In the genomic region with DNA sequence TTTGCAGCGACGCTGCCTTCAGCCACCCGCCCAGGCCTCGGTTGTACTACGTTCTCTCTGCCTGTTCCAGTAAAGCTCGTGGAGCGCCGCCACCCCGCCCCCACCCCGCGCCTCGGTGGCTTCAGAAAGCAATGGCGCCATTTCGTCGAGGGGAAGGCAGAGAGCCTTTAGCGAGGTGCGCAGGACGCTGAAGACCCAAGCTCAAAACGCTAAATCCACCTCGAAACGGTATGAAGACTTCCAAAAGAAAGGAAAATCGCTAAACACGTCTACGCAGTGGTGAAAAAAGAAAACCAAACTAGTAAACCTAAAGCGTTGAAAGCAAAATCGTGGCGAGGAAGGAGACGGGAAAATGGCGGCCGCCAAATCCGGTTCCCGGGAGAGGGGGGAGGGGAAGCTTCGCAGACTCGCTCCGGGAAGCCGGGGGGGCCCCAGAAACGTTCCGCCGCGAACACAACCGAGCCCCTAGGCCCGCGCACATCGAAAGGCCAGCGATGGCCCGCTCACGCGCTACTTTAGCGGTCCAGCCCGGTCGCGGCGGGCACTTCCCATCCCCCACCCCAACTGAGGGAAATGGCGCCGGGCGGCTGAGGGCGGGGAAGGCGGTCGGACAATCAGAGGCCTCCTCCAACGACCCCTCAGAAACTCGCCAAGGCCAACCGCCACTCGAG, we compare ENCODE assay signal across 8 mouse cellular contexts. TPM values are rescaled to one million over a fixed set of nuclear protein-coding genes. Genes with fewer than 3 reads are reported as not detected.
A peak's percentile ranks its signal among the peaks of the same experiment; 100 is the strongest.
DNase-seq lines count a peak whose midpoint lies in the region; ATAC-seq and TF ChIP-seq lines count a peak whose summit lies in the region.

No protein-coding gene starts in this region.

- peak overlapping the region; percentile 99 for H3K27ac ChIP-seq in MEL (ENCODE audit: control insufficient read depth, low read depth, low read length)
- H3K27ac ChIP-seq in hindbrain, embryonic 10.5 days = peak overlapping the region; percentile 100
- H3K27ac ChIP-seq in lung, embryonic 16.5 days (ENCODE audit: low read length) = peak overlapping the region; percentile 98

- TF ChIP-seq POLR2A in MEL (IDR thresholded peaks at IDR 0.05; ENCODE audit: control insufficient read depth in 1 of 2, insufficient read depth in 1 of 2, low read depth in 1 of 2, low read length in 2 of 2, poor library complexity in 1 of 2) = no peak; a peak in 1 of 4 replicates

- H3K79me2 ChIP-seq in MEL (ENCODE audit: control insufficient read depth, insufficient read depth, low read length, poor library complexity) = peaks cover 68% of the 10 kb centered on the region

- no peak for TF ChIP-seq RAD21 in MEL (IDR thresholded peaks at IDR 0.05; ENCODE audit: low read depth, low read length)

- under 1% methylated on average over 63 of the region's 63 CpGs for WGBS in hindbrain, embryonic 10.5 days
- under 1% methylated on average over 63 of the region's 63 CpGs for WGBS in lung, embryonic 16.5 days

- peaks cover 29 to 52% of the 10 kb centered on the region in 2 experiments for H3K36me3 ChIP-seq in MEL (ENCODE audit: control insufficient read depth in 1 of 2, insufficient read depth in 2 of 2, low read length in 2 of 2)
- peaks cover 57% of the 10 kb centered on the region for H3K36me3 ChIP-seq in hindbrain, embryonic 10.5 days
- peaks cover 32% of the 10 kb centered on the region for H3K36me3 ChIP-seq in lung, embryonic 16.5 days (ENCODE audit: control insufficient read depth, insufficient read depth, low read length)

- no peak for TF ChIP-seq EP300 in MEL (IDR thresholded peaks at IDR 0.05; ENCODE audit: low read depth in 1 of 2, low read length in 2 of 2)

- H3K27me3 ChIP-seq in MEL (ENCODE audit: control insufficient read depth in 1 of 2, insufficient read depth in 2 of 2, low read length in 2 of 2) = no peaks in the 10 kb centered on the region
- no peaks in the 10 kb centered on the region for H3K27me3 ChIP-seq in hindbrain, embryonic 10.5 days (ENCODE audit: insufficient read depth, poor library complexity, severe bottlenecking)
- no peaks in the 10 kb centered on the region for H3K27me3 ChIP-seq in lung, embryonic 16.5 days (ENCODE audit: control insufficient read depth, insufficient read depth, low read depth, low read length)

- H3K4me2 ChIP-seq in lung, embryonic 16.5 days (ENCODE audit: low read depth, low read length) = no peak overlapping the region

- H3K9ac ChIP-seq in MEL (ENCODE audit: control insufficient read depth, low read depth, low read length, poor library complexity, severe bottlenecking) = peak overlapping the region; percentile 94
- peak overlapping the region; percentile 100 for H3K9ac ChIP-seq in lung, embryonic 16.5 days (ENCODE audit: low read length)

- no peak for TF ChIP-seq CTCF in MEL (IDR thresholded peaks at IDR 0.05 in 2 of 3, conservative IDR thresholded peaks at IDR 0.05 in 1 of 3; ENCODE audit: control insufficient read depth in 1 of 3, insufficient read depth in 1 of 3, low read depth in 2 of 3, low read length in 3 of 3, poor library complexity in 1 of 3, severe bottlenecking in 1 of 3)

- H3K4me1 ChIP-seq in MEL (ENCODE audit: control insufficient read depth in 1 of 2, insufficient read depth in 2 of 2, low read length in 2 of 2) = peaks cover 0 to 19% of the 10 kb centered on the region in 2 experiments; a peak in 1 of 4 replicates
- H3K4me1 ChIP-seq in hindbrain, embryonic 10.5 days (replicated peaks) = peaks cover 41% of the 10 kb centered on the region
- peaks cover 24% of the 10 kb centered on the region for H3K4me1 ChIP-seq in lung, embryonic 16.5 days (replicated peaks; ENCODE audit: control insufficient read depth, insufficient read depth, low read length)

- peak; percentile 85 for DNase-seq in MEL (ENCODE audit: low read depth, low spot score)
- peak; percentile 81 for DNase-seq in cerebellum, adult 9-10 months
- peak; percentile 83 for DNase-seq in hindbrain, embryonic 10.5 days (ENCODE audit: low spot score)
- DNase-seq in layer of hippocampus, adult 9-11 months = peak; percentile 45
- DNase-seq in ovary, postnatal 10 days (ENCODE audit: low spot score) = peak; percentile 58
- peak; percentile 88 for DNase-seq in thymus, postnatal 0 days (ENCODE audit: low spot score)

- ATAC-seq in frontal cortex, adult (ENCODE audit: low TSS enrichment) = peak; percentile 53
- peak; percentile 29 for ATAC-seq in lung, embryonic 16.5 days (ENCODE audit: low read depth)

- peak overlapping the region; percentile 1 to 91 for H3K4me3 ChIP-seq in MEL (ENCODE audit: control insufficient read depth in 1 of 2, insufficient read depth in 1 of 2, low read depth in 2 of 2, low read length in 2 of 2)
- H3K4me3 ChIP-seq in hindbrain, embryonic 10.5 days = peak overlapping the region; percentile 95
- H3K4me3 ChIP-seq in lung, embryonic 16.5 days (ENCODE audit: low read length) = peak overlapping the region; percentile 98

- H3K9me3 ChIP-seq in MEL (replicated peaks; ENCODE audit: insufficient read depth, low read length) = no peaks in the 10 kb centered on the region
- no peaks in the 10 kb centered on the region for H3K9me3 ChIP-seq in hindbrain, embryonic 10.5 days
- H3K9me3 ChIP-seq in lung, embryonic 16.5 days (ENCODE audit: control insufficient read depth, low read length) = no peaks in the 10 kb centered on the region

TF ChIP-seq in MEL, 35 proteins besides CTCF, POLR2A, EP300 and RAD21:
- peak; percentile 73; the same call in 1 of the 2 replicates for TF ChIP-seq UBTF (IDR thresholded peaks at IDR 0.05; ENCODE audit: borderline replicate concordance, insufficient read depth, low read depth, low read length)
- TF ChIP-seq MXI1 (IDR thresholded peaks at IDR 0.05; ENCODE audit: low read depth, low read length) = no peak
- no peak for TF ChIP-seq KAT2A (conservative IDR thresholded peaks at IDR 0.05; ENCODE audit: low read depth, low read length)
- TF ChIP-seq GABPA (IDR thresholded peaks at IDR 0.05; ENCODE audit: low read depth, low read length) = no peak
- TF ChIP-seq POLR2AphosphoS5 (IDR thresholded peaks at IDR 0.05; ENCODE audit: borderline replicate concordance, low read depth, low read length) = 0 out of 2 replicates have a peak, but pooled peaks have one; percentile 44

RNA-seq across cellular contexts. Expression of gene Hnrnpa2b1, which starts 0.7 kb away (rescaled TPM):
- total RNA-seq in MEL (2012; rRNA removed) = 635 and 657 TPM in 2 replicates
- 1,000 to 10,000 TPM; 1,226 to 1,710 TPM for polyA plus RNA-seq in MEL (2012; ENCODE audit: insufficient read depth in 1 of 2, insufficient read length in 2 of 2, low read depth in 1 of 2, low replicate concordance in 2 of 2, missing spikeins in 1 of 2)
- 1,586 and 2,252 TPM in 2 replicates for polyA plus RNA-seq in hindbrain, embryonic 10.5 days (2016; fragmentation: Nextera tagmentation; extraction: Ambion mirVana)
- polyA plus RNA-seq in lung, embryonic 16.5 days (2015; fragmentation: Nextera tagmentation; extraction: Ambion mirVana) = 1,726 and 1,925 TPM in 2 replicates
- polyA plus RNA-seq in thymus, postnatal 0 days (2015; fragmentation: Nextera tagmentation; extraction: Ambion mirVana) = 1,688 and 1,855 TPM in 2 replicates

RNA-seq across cellular contexts. Expression of gene Cbx3, which starts 1.1 kb away (rescaled TPM):
- total RNA-seq in MEL (2012; rRNA removed) = 250 and 253 TPM in 2 replicates
- polyA plus RNA-seq in MEL (2012; ENCODE audit: insufficient read depth in 1 of 2, insufficient read length in 2 of 2, low read depth in 1 of 2, low replicate concordance in 2 of 2, missing spikeins in 1 of 2) = 100 to 1,000 TPM in 1 of 2 experiments, not detected in 1; 177 TPM
- 534 and 612 TPM in 2 replicates for polyA plus RNA-seq in hindbrain, embryonic 10.5 days (2016; fragmentation: Nextera tagmentation; extraction: Ambion mirVana)
- 443 and 509 TPM in 2 replicates for polyA plus RNA-seq in lung, embryonic 16.5 days (2015; fragmentation: Nextera tagmentation; extraction: Ambion mirVana)
- polyA plus RNA-seq in thymus, postnatal 0 days (2015; fragmentation: Nextera tagmentation; extraction: Ambion mirVana) = 674 and 686 TPM in 2 replicates

RNA-seq across cellular contexts. Expression of gene Nfe2l3, which starts 36.6 kb away (rescaled TPM):
- 0.07 and 0.15 TPM in 2 replicates for total RNA-seq in MEL (2012; rRNA removed)
- polyA plus RNA-seq in MEL (2012; ENCODE audit: insufficient read depth in 1 of 2, insufficient read length in 2 of 2, low read depth in 1 of 2, low replicate concordance in 2 of 2, missing spikeins in 1 of 2) = under 1 TPM in 1 of 2 experiments, not detected in 1; 0.21 TPM
- 1.6 and 2.1 TPM in 2 replicates for polyA plus RNA-seq in hindbrain, embryonic 10.5 days (2016; fragmentation: Nextera tagmentation; extraction: Ambion mirVana)
- 1.7 TPM in 2 replicates for polyA plus RNA-seq in lung, embryonic 16.5 days (2015; fragmentation: Nextera tagmentation; extraction: Ambion mirVana)
- polyA plus RNA-seq in thymus, postnatal 0 days (2015; fragmentation: Nextera tagmentation; extraction: Ambion mirVana) = 15.0 and 15.6 TPM in 2 replicates

RNA-seq across cellular contexts. Expression of gene Snx10, which starts 54.7 kb away (rescaled TPM):
- total RNA-seq in MEL (2012; rRNA removed) = 3.9 and 6.6 TPM in 2 replicates
- 1 to 10 TPM in 1 of 2 experiments, not detected in 1; 7.0 TPM for polyA plus RNA-seq in MEL (2012; ENCODE audit: insufficient read depth in 1 of 2, insufficient read length in 2 of 2, low read depth in 1 of 2, low replicate concordance in 2 of 2, missing spikeins in 1 of 2)
- 35.8 and 41.9 TPM in 2 replicates for polyA plus RNA-seq in hindbrain, embryonic 10.5 days (2016; fragmentation: Nextera tagmentation; extraction: Ambion mirVana)
- 14.1 and 14.4 TPM in 2 replicates for polyA plus RNA-seq in lung, embryonic 16.5 days (2015; fragmentation: Nextera tagmentation; extraction: Ambion mirVana)
- 19.5 and 20.2 TPM in 2 replicates for polyA plus RNA-seq in thymus, postnatal 0 days (2015; fragmentation: Nextera tagmentation; extraction: Ambion mirVana)

Comparison
In these comparisons a context has a peak if more than half of its experiments do, and no peak if none do; other contexts are left out.
1. Peak in every context shown above with its lines: DNase-seq, ATAC-seq, H3K4me3 ChIP-seq and H3K27ac ChIP-seq.
2. H3K4me3 ChIP-seq: peak in every context shown above with its lines; median percentile 98 in lung, embryonic 16.5 days; 95 in hindbrain, embryonic 10.5 days; 46 in MEL.